Mouse (Mus musculus) cerebellum, adult 8-10 months (tissue): ENCODE measurements around the gene Aoc3.
"Not testable (repeated sequence)": the region's sequence is repeated elsewhere in the genome, so short reads cannot be mapped to it uniquely, and the experiment has no call there.

Experiments
- DNase-seq: peaks from one replicate; pipeline ENCODE4 v3.0.0; 2022

Aoc3 gene

GRCm38 (mm10) chr11:101328941-101329635 is 1.3 kb upstream of the Aoc3 start:
- no peak for DNase-seq

GRCm38 (mm10) chr11:101330961-101331360 is 556 bp downstream of the Aoc3 start:
- DNase-seq = not testable (repeated sequence)

- no peak for DNase-seq
Measured at GRCm38 (mm10) chr11:101332537-101332936, 2.1 kb downstream of the Aoc3 start.

GRCm38 (mm10) chr11:101334023-101334422 is 3.6 kb downstream of the Aoc3 start:
- DNase-seq = no peak

- no peak for DNase-seq
Measured at GRCm38 (mm10) chr11:101334516-101334915, 4.1 kb downstream of the Aoc3 start.

- no peak for DNase-seq
Measured at GRCm38 (mm10) chr11:101335685-101336084, 5.3 kb downstream of the Aoc3 start.

GRCm38 (mm10) chr11:101338123-101338760 is 7.8 kb downstream of the Aoc3 start:
- no peak for DNase-seq

- DNase-seq = no peak
Measured at GRCm38 (mm10) chr11:101347083-101347775, 16.8 kb downstream of the Aoc3 start.

GRCm38 (mm10) chr11:101348774-101349173 is 18.4 kb downstream of the Aoc3 start:
- no peak for DNase-seq

GRCm38 (mm10) chr11:101349216-101349615 is 18.8 kb downstream of the Aoc3 start:
- DNase-seq = no peak

- DNase-seq = no peak
Measured at GRCm38 (mm10) chr11:101351100-101351720, 20.8 kb downstream of the Aoc3 start.

- DNase-seq = no peak
Measured at GRCm38 (mm10) chr11:101351721-101352111, 21.3 kb downstream of the Aoc3 start.

GRCm38 (mm10) chr11:101353436-101353835 is 23.0 kb downstream of the Aoc3 start:
- DNase-seq = no peak

- no peak for DNase-seq
Measured at GRCm38 (mm10) chr11:101354438-101355010, 24.1 kb downstream of the Aoc3 start.

- no peak for DNase-seq
Measured at GRCm38 (mm10) chr11:101355916-101356315, 25.5 kb downstream of the Aoc3 start.

- DNase-seq = no peak
Measured at GRCm38 (mm10) chr11:101357505-101358182, 27.2 kb downstream of the Aoc3 start.

- no peak for DNase-seq
Measured at GRCm38 (mm10) chr11:101359776-101360175, 29.4 kb downstream of the Aoc3 start.

GRCm38 (mm10) chr11:101360651-101361113 is 30.3 kb downstream of the Aoc3 start:
- DNase-seq = no peak

- DNase-seq = no peak
Measured at GRCm38 (mm10) chr11:101364531-101364931, 34.1 kb downstream of the Aoc3 start.

- DNase-seq = no peak
Measured at GRCm38 (mm10) chr11:101367326-101367935, 37.0 kb downstream of the Aoc3 start, which contains the start of gene G6pc. Gene G6pc, plus strand, starts transcription at chr11:101367561.

- no peak for DNase-seq
Measured at GRCm38 (mm10) chr11:101370141-101370540, 39.7 kb downstream of the Aoc3 start.

GRCm38 (mm10) chr11:101374421-101374938 is 44.1 kb downstream of the Aoc3 start:
- DNase-seq = no peak
